Mouse (Mus musculus): ENCODE results near the gene Mavs. TPM values are rescaled to one million over a fixed set of nuclear protein-coding genes. Genes with fewer than 3 reads are reported as not detected.

The Mavs gene
- total RNA-seq, 2 experiments from 2014 or later, result 40.0 to 56.9 TPM

GRCm38 (mm10) chr2:131253681-131254328, 19.9 kb downstream of the Mavs start:
- DNase-seq, result peak; percentile 68
- peak; percentile 80 for TF ChIP-seq CTCF (IDR thresholded peaks at IDR 0.05)
- Histone ChIP-seq H3K4me3 (peak overlapping the region; percentile 16; the same call in 1 of the 2 replicates), H3K27ac (peak overlapping the region; percentile 75)
- intact Hi-C loops (cut with DNase I), result loop anchor here (1.0 to 10.0 kb wide), 4 partner anchors 72 to 289 kb away; partner anchors contain the start of genes 1700037H04Rik and Cenpb

- Histone ChIP-seq H3K4me3 (peak overlapping the region; percentile 16; the same call in 1 of the 2 replicates), H3K27ac (peak overlapping the region; percentile 75)
- DNase-seq, result peak; percentile 28
- no peak for TF ChIP-seq CTCF (IDR thresholded peaks at IDR 0.05)
- intact Hi-C loops (cut with DNase I), result loop anchor here (1.0 to 10.0 kb wide), 4 partner anchors 72 to 290 kb away; partner anchors contain the start of genes 1700037H04Rik and Cenpb
These were observed 20.5 kb downstream of the Mavs start for GRCm38 (mm10) chr2:131254329-131254713.

- no peak overlapping the region for H3K27ac ChIP-seq
- DNase-seq, result no peak
- TF ChIP-seq CTCF (IDR thresholded peaks at IDR 0.05), result no peak
- intact Hi-C loops (cut with DNase I), result loop anchor here (10.0 kb wide), 1 partner anchor 291 kb away; no protein-coding TSS in a partner anchor
- no peak overlapping the region for H3K4me3 ChIP-seq
These were observed 21.9 kb downstream of the Mavs start for GRCm38 (mm10) chr2:131255738-131256137.

GRCm38 (mm10) chr2:131258693-131259092, 24.8 kb downstream of the Mavs start:
- DNase-seq, result no peak
- intact Hi-C loops (cut with DNase I), result loop anchor here (10.0 kb wide), 1 partner anchor 294 kb away; no protein-coding TSS in a partner anchor
- H3K27ac ChIP-seq, result no peak overlapping the region
- H3K4me3 ChIP-seq, result no peak overlapping the region
- no peak for TF ChIP-seq CTCF (IDR thresholded peaks at IDR 0.05)

GRCm38 (mm10) chr2:131260544-131261307, 26.9 kb downstream of the Mavs start:
- H3K4me3 ChIP-seq, result no peak overlapping the region
- no peak for DNase-seq
- intact Hi-C loops (cut with DNase I), result no loop called here
- no peak overlapping the region for H3K27ac ChIP-seq
- no peak for TF ChIP-seq CTCF (IDR thresholded peaks at IDR 0.05)

- intact Hi-C loops (cut with DNase I), result loop anchor here (1.0 to 2.0 kb wide), 2 partner anchors 91 to 155 kb away; partner anchors contain the start of gene Rnf24
- no peak for DNase-seq
These were observed 27.8 kb downstream of the Mavs start for GRCm38 (mm10) chr2:131261481-131262212.

GRCm38 (mm10) chr2:131262213-131262672, 28.4 kb downstream of the Mavs start, which contains the start of gene Pank2:
Gene Pank2 (plus strand): TSS chr2:131262495.
- intact Hi-C loops (cut with DNase I), result loop anchor here (1.0 to 2.0 kb wide), 2 partner anchors 91 to 154 kb away; partner anchors contain the start of gene Rnf24
- peak; percentile 99 for DNase-seq
- Histone ChIP-seq H3K27ac (peak within 1 kb of the TSS; percentile 97), H3K4me3 (peak within 1 kb of the TSS; percentile 93)
- no peak for TF ChIP-seq CTCF (IDR thresholded peaks at IDR 0.05)

More at GRCm38 (mm10) chr2:131261481-131262212, 27.8 kb downstream of the Mavs start:
- Histone ChIP-seq H3K4me3 (peak overlapping the region; percentile 93), H3K27ac (peak overlapping the region; percentile 97)
- TF ChIP-seq CTCF (IDR thresholded peaks at IDR 0.05), result no peak

- intact Hi-C loops (cut with DNase I), result loop anchor here (1.0 to 2.0 kb wide), 2 partner anchors 90 to 153 kb away; partner anchors contain the start of gene Rnf24
- peak overlapping the region; percentile 97 for H3K27ac ChIP-seq
- H3K4me3 ChIP-seq, result peak overlapping the region; percentile 93
- no peak for DNase-seq
- TF ChIP-seq CTCF (IDR thresholded peaks at IDR 0.05), result peak; percentile 3; the same call in 1 of the 2 replicates
These were observed 29.1 kb downstream of the Mavs start for GRCm38 (mm10) chr2:131262680-131263670.

- no peak for TF ChIP-seq CTCF (IDR thresholded peaks at IDR 0.05)
- intact Hi-C loops (cut with DNase I), result no loop called here
- DNase-seq, result no peak
- peak overlapping the region; percentile 24 for H3K27ac ChIP-seq
- H3K4me3 ChIP-seq, result peak overlapping the region; percentile 93; the same call in 1 of the 2 replicates
These were observed 30.2 kb downstream of the Mavs start for GRCm38 (mm10) chr2:131264027-131264426.

GRCm38 (mm10) chr2:131265056-131265455, 31.2 kb downstream of the Mavs start:
- intact Hi-C loops (cut with DNase I), result no loop called here
- DNase-seq, result no peak
- TF ChIP-seq CTCF (IDR thresholded peaks at IDR 0.05), result no peak
- no peak overlapping the region for H3K4me3 ChIP-seq
- no peak overlapping the region for H3K27ac ChIP-seq

- no peak overlapping the region for H3K4me3 ChIP-seq
- intact Hi-C loops (cut with DNase I), result loop anchor here (10.0 kb wide), 1 partner anchor 249 kb away; no protein-coding TSS in a partner anchor
- no peak overlapping the region for H3K27ac ChIP-seq
- no peak for DNase-seq
- no peak for TF ChIP-seq CTCF (IDR thresholded peaks at IDR 0.05)
These were observed 41.6 kb downstream of the Mavs start for GRCm38 (mm10) chr2:131275493-131275892.

Measured in gastrocnemius, adult 2 months (tissue).